Mouse (Mus musculus) frontal cortex, adult (tissue): ENCODE results near the gene Ccdc181.

Experiments used
- ATAC-seq: cut with Nextera tagmentation; 2 replicates; pipeline ENCODE4 v1.9.2; 2017; ENCODE audit warnings: mild to moderate bottlenecking, moderate library complexity, mixed read lengths; ENCODE audit not compliant: low TSS enrichment

Gene Ccdc181

DNA sequence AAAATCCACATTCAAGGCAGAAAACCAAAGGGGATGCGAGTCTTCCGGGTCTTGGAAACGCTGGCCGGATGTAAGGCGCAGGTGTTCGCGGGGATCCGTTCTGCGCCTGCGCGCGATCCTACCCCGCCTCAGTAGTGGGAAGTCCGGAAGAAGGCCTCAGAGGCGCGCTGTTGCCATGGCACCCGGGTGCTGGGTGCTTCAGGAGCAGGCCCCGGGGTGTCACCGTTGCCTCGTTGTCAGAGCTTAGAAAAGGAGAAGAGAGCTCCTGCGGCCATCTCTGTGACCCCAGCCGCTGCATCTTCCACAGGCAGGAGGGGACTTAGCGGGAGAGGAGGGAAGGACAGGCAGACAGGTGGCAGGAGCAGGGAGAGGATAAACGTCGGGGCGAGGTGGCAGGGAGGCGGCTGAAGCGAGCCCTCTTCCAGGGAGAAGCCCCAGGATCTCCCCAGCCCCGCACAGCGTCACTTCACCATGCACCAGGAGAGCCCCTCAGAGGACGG lies at the start of gene Ccdc181:
Gene Ccdc181, plus strand, starts transcription at position 131 of the 500 bp plus-strand sequence.
- peak; percentile 99 for ATAC-seq

DNA sequence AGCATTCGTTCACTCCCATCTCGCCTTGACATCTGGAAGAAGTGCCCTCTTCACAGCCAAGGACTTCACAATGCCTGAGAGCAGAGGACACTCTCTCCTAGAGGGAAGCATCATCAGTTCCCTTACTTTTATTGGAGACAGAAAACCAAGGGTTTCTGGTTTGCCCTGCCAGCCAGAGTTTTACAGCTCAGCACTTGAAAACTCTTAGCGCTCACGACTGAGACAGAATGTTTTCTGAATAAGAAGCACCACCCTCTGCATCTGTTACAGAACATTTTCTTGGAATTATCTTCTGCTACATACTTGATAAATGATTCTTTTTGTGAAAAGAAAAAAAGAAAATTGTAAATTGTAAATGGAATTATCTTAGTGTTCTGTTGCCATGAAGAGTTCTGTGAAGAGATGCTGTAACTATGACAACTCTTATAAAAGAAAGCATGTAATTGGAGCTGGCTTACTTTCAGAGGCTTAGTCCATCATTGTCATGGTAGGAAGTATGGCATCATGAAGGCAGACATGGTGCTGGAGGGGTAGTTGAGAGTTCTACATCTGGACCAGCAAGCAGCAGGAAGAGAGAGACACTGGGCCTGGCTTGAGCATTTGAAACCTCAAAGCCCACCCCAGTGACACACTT lies 43.3 kb upstream of the Ccdc181 start:
- peak; percentile 76 for ATAC-seq

DNA sequence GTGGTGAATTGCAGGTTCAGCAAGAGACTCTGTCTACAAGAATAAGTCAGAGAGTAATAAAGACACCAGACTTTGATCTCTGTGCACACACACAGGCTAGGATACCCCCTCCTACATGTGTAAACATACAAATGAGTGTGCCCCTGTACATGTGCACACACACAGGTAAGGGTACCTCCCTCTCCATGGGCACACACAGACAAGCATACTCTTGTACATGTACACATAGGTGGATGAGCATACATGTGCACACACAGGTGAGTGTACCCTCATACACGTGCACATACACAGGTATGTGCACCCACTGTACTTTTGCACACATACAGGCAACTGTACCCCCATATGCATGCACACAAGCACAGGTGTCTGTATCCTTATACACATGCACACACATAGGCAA lies 41.9 kb upstream of the Ccdc181 start:
- ATAC-seq: no peak

DNA sequence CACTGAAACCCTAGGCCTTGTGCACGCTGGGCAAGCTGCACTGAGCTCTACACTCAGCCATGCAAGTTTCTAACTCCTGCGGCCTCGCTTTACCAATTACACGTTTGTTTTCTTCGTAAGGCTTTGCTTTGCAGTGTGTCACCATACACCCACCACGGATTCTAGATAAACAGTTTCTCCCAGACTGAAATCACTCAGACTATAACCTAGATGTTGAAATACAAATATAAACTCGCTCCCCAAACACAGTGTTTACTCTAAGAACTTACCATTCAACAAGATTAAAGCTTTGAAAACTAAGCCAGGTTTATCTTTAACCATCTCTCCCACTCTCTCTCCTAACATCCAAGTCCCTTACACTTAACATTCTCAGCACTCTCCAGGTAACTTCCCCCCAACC lies 40.3 kb upstream of the Ccdc181 start:
- ATAC-seq: no peak

DNA sequence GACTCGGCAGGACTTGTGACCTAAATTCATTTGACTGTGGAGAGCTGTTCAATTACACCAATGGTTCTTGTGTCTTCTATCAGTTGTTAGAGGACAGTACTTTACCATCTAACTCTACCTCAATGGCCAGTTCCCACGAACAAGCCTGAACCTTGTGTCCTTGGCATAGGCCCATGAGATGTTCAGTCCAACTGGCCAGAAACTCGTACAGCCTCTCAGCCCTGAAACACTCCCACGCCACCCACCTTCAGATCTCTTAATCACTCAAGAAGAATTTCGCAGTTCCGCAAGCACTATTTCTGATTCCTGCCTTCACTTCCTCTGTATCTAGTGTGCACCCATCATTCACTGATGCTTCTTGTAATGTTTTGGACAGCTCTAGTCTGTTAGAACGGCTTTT lies 39.3 kb upstream of the Ccdc181 start:
- no peak for ATAC-seq

DNA sequence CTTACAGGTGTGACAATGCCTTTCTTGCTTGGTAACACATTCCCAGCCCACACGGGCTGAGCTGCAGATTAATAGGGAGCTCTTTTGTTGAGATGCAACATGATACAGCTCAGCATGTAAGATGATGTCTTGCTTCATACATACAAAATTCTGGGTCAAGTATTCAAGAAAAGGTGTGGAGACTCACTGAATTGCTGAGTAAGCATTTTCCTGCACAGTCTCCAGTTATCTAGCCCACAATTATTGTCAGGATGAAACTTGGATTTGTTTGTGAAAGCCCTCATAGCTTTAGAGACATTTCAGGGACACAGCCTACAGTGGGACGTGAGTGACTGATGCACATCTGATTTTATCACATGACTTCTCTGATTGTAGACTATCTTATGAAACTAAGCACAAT lies 33.9 kb upstream of the Ccdc181 start:
- no peak for ATAC-seq

DNA sequence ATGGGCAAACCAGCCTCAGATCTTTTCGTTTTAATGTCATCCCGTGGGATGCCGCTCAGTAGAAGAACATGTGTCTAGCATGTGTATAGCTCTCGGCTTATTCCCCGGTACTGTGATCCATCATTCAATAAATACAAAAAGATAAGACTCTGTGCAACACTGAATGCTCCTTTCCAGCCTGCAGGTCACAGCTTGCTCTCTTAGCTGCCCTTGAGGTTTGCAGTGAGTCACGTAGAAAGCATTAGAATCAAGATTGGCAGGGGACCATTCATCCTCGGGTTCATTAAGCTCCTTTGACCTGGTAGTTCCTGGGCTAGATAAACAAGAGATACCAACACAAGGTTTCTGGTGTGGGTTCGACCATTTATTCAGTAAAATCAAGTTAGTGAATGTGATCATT lies 32.6 kb upstream of the Ccdc181 start:
- no peak for ATAC-seq

DNA sequence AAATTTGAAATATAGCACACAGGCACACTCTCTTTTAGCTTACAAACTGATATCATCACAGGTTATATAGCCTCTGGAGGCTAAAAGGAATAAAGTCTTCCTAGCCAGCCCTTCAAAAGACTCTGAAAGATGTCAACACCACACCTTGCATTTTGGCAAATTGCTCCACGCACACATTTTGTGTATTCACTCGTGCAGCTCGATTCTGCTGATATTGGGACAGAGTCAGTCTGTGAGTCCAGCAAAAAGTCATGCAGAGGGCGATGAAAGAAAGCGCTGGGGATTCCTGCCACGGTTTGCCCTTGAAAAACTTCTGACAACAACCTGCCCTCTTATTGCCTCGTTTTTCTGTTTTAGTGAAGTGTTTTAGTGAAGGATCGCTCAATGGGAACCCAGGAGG lies 27.9 kb upstream of the Ccdc181 start:
- ATAC-seq: no peak

DNA sequence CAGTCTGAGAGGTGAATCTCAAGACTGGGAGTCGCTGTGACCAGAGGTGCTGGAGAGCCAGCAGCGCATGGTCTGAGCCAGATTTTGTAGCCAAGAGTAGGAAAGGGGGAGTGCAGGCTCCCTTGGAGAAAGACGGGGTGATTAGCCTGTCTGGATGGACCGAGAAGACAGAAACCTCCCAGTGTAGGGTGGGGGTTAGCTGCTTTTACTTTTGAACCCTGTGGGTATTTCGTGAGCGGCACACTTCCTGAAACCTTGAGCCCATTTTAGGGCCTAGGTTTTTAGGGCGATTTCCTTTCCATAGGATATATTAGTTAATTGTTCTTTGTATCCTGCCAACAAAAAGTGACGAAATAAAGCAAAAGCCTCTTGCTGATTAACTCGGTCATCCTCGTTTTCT lies 27.4 kb upstream of the Ccdc181 start:
- no peak for ATAC-seq

DNA sequence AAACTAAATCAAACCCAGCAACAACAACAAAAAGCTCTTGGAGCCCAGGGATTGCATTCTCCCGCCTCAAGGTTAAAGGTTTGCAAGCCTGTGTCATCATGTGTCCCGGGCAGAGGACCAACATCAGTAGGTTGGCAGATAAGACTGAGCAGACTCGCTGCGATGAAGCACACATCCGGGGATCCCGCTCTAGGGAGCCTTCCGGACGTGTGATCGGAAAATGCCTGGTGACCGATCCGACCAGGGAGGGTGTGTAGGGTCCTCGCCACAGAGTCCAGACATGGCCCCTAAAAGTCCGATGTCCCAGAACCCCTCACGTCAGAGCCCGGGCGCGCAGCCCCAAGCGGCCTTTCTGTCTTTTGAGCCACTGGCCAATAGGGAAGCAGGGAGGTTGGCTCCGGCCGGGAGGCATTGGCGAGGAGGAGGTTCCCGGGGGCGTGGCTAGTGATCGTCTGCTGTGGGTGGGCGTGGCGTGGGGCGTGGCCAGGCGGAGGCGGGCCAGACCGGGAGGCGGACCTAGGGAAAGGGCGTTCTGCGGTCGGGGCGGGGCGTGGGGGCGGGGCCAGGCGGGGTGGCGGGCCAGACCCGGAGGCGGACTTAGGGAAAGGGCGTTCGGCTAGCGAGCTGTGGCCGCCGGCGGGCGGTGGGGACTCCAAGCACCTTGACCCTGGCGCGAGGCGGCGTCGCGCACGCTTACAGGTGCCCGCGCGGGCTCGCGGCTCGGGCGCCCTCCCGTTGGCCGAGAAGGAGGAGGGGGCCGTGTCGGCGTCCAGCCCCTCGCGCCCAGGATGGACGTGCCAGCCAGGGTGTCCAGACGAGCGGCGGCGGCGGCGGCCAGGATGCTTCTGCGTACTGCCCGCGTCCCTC lies 26.7 kb upstream of the Ccdc181 start, which contains the start of gene Slc19a2:
Gene Slc19a2, plus strand, starts transcription at position 582 of the 867 bp plus-strand sequence.
- ATAC-seq: peak; percentile 90

DNA sequence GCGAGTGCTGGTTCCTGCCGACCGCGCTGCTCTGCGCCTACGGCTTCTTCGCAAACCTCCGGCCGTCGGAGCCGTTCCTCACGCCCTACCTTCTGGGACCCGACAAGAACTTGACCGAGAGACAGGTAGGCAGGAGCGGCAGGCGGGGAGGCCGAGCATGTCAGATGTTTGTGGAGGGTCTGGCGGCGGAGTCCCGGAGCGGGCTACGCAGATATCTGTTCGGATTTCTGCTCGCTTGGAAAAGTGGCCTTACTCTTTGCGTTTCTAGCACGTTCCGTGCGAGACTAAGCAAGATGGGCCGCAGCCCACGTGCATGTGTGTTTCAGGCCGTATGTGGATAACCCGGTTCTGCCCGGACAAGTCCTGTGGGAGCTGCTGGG lies 26.1 kb upstream of the Ccdc181 start:
- ATAC-seq: peak; percentile 11

DNA sequence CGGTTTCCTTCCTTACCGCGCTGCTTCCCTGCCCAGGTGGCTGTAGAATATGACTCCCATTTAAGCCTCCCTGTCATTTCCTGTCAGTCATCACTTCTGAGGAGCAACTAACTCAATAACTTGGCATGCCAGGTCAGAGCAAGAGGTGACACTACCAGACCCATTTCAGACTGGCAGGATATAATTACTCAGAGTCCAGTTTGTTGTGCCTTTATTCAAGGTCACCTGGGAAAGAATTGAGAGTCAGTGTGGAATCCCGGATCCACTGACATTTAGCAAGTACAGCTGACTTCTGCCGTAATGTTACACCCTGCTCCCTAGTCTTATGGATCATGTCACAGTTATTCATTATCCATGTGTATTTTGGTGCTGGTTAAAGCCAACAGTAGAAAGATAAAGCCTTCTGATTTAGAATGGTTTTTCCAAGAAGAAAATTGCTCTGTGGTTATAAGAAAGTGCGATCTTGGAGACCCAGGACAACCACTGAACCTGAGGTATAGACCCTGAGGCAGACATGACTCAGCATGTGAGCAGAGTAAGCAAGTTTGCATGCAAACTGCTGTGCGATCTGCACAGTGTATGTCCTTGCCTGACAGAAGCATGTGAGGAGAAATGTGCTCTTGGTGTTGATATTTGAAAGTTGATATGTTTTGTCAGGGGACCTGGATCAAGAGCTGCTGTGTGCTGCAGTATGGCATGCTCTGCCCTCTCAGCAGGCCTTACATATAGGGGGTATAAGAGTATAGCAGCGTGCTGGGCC lies 24.8 kb upstream of the Ccdc181 start:
- ATAC-seq: no peak

DNA sequence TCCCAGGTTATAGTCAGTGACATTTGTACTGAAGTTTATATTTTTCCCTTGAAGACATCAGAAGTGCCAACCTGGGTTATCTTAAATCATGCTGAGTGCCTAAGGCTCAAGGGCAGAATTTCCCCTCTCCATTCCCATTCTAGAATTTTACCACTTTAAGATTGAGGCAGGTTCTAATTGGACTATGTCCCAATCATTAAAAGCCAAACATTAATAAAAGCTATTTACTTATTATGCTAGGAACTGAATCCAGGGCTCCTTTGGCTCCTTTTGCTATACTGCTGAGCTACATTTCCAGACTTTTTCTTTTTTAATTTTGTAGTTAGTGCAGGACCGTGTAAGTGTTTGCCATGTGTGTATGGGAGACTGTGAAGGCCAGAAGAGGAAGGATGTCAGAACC lies 23.9 kb upstream of the Ccdc181 start:
- ATAC-seq: no peak

DNA sequence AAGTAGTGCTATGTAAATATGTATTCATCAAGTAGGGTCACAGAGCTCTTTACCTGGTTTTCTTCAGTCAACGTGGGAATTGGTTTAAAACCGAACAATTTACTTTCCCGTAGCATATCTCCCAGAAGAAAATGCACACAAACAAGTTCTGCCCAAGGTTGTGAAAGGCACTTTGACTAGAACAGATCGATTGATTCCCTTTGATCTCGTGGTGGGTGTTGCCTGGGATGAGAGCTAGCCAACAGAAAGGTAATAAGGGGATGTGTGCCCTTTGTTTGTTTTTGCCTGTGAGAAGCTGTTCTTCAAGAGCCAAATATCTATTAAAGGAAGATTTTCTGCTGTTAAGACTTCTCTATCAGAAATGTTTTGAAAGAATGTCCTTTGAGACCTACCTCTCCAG lies 22.8 kb upstream of the Ccdc181 start:
- no peak for ATAC-seq

DNA sequence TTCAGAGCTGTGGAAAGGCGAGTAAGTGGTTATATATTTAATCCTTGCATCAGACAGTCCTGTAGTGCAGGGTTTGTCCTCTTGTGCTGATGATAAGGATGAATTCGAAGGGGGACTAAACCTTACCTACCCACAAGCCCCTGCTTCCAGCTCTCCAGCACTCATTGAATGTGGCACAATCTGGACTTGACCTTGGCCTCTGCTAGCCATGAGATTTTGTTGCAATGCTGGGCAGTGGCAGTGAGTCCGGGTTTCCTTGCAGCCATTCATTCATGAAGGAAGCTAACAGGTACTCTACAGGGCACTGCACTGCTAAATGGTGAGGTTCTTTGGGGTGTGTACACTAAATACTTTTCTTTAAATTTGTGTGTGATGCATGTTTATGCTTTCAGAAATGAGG lies 20.5 kb upstream of the Ccdc181 start:
- no peak for ATAC-seq

DNA sequence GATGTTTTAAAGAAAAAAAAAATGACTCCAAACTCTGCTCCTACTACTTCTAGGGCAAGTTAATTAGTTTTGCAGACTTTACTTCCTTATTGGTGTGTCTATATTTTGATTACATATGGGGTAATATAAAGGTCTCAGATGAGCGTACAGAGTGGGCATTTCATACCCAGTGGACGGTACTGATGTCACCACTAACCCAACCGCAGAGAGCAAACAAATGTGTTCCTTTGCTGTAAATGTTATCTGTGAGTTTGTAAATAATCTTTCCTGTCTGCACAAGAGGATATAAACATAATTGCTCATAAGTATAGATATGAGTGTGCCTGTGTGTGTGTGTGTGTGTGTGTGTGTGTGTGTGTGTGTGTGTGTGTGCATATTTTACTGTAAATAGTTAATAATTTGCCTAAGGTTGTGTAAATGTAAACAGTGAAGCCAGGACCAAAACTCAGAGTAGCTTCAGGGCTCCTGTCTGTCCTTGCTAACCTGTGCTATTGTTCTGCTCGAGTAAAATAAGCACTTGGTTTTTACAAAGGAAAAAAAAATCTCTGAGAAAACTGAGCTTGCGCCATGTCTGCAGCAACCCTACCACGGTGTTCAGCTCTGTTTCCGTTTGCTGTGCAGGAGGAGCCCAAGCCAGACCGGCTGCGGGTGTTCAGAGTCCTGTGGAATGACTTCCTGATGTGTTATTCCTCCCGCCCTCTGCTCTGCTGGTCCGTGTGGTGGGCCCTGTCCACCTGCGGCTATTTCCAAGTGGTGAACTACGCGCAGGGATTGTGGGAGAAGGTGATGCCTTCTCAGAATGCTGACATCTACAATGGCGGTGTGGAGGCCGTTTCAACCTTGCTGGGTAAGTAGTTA lies 15.0 kb upstream of the Ccdc181 start:
- ATAC-seq: no peak

DNA sequence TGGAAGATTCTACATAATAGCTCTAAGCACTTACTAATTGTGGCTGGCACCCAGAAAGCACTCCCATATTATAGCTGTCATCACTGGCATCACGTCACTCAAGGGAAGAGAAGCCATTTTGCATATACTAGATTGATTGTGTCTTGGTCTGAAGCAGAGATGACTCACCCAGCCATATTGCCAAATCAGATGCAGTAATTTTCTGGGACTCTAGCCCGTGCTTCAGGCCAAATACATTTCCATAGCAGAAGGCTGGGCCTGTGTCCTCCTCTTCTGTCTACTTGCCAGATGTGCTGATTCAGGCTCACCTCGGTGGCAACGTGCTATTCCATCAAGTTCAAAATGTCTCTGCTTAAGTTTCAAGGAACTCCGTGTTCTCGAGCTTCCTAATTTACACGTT lies 13.8 kb upstream of the Ccdc181 start:
- ATAC-seq: peak; percentile 92

DNA sequence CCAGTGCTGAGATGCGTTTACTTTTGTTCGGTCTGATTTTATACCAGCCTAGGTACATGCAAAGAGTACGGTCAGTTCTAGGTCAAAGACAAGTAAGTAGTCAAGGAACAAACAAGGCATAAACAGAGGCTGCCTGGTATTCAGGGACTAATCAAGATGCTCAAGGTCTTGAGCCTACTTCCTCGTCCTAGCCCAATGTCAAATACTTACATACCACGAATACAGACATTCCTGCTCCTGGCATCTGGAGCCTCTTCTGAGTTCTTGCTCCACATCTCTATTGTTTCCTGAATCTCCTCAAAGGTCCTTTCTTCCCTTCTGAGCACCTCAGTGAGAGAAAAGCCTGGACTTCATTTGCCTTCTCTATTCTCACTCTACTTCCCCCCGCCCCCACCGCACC lies 4.4 kb upstream of the Ccdc181 start:
- no peak for ATAC-seq

DNA sequence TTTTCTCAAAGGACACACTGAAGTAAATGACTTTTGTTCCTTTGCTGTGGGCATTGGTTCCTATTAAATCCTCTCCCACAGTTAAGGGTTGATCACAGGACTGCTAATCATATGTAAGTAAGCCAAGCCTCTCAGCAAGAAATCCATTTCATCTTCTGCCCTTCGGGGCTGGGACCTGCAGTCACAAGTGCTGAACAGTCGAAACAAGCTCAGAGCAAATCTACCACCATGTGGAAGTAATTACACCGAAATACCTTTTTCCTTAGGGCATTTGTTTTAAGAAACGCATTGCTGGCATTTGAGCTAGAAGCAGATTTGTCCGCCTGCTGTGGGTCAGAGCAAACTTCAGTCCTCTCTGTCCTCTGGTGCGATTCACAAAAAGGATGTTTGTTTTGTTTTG lies 1.7 kb upstream of the Ccdc181 start:
- ATAC-seq: no peak

DNA sequence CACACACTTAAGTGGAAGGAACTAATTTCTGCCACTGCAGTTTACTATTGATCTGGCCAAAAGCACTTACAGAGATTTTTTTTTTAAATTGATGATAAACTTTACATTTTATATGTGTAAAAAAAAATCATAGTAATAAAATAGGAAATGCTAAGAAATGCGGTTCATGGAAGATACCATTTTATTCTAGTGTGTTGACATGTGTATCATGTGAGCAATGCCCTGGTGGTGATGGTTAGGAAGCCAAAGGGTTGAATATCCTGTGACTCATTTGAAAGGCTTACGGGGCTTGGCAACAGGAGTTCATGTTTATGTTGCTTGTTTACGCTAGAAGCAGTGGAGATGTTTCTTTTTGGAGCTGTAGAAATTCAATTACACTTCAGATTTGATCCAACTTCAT lies 1.2 kb downstream of the Ccdc181 start:
- ATAC-seq: no peak

DNA sequence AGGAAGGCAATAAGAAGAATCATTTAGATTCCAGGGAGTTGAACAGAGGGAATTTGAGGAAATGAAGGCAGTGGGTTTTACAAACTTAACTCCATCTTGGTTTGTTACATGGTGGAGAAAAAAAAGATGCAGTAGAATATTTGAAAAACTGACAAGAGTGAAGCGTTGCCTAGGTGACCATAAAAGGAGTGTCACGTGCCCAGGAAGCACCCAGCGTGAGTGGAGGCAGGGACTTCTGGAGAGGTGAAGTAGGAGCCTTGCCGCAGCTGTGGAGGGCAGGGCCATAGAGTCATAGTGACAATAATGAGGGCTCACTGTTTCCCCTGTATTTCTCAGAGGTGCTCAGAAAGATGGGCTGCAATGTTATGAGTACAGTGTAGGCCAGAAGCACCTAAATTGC lies 3.9 kb downstream of the Ccdc181 start:
- ATAC-seq: no peak

DNA sequence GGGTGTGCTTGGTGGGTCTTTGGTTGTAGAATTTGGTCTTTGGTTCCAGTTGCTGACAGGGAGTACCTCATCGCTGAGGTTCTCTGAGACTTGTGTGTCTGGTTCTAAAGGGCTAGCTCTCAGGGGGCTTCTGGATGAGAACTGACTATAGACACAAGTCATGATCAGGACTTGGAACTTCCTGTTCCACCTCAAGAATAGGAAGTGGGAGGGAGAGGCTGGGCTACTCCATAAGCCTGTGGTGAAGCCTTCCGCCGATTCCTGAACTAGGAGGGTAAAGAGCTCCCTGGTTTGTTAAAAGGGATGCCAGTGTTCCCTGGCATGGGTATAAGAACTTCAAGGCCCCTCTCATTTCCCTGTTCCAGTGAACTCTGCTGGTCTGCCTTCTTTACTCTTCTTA lies 8.6 kb downstream of the Ccdc181 start:
- ATAC-seq: no peak
